Mouse (Mus musculus) CH12.LX (cell line): ENCODE measurements around the gene Stk10. TPM values are rescaled to one million over a fixed set of nuclear protein-coding genes. Genes with fewer than 3 reads are reported as not detected.

Experiments used
- DNase-seq: peaks from one replicate; pipeline ENCODE4 v3.0.0-alpha.2; 2013; ENCODE audit errors: extremely low read depth
- H3K27ac ChIP-seq: 2 replicates; pipeline ENCODE4 v1.5.1; 2012; ENCODE audit warnings: low read depth, mild to moderate bottlenecking, control low read depth, moderate library complexity; ENCODE audit not compliant: insufficient read depth
- H3K27me3 ChIP-seq: replicated peaks from 2 replicates; pipeline ENCODE3; 2012; ENCODE audit warnings: inconsistent platforms
- H3K36me3 ChIP-seq, 2 experiments: replicated peaks in 1 of 2; 2 replicates each; pipeline versions ENCODE3 to v1.6.1; 2012; ENCODE audit warnings: inconsistent platforms in 1 of 2, low read length in 1 of 2, mild to moderate bottlenecking in 1 of 2, mixed read lengths in 1 of 2, moderate library complexity in 1 of 2; ENCODE audit not compliant: control insufficient read depth in 1 of 2, insufficient read depth in 1 of 2
- H3K4me1 ChIP-seq, 2 experiments: 2 replicates each; pipeline ENCODE4 v1.6.1; 2012; ENCODE audit warnings: inconsistent platforms in 1 of 2, moderate library complexity in 1 of 2; ENCODE audit not compliant: insufficient read depth in 2 of 2, control insufficient read depth in 1 of 2
- H3K4me2 ChIP-seq: 2 replicates; pipeline ENCODE4 v1.6.1; 2012; ENCODE audit warnings: low read depth, mild to moderate bottlenecking, control low read depth; ENCODE audit not compliant: poor library complexity, insufficient read depth, severe bottlenecking
- H3K4me3 ChIP-seq, 3 experiments: fragments of 150-350 bp in 1 of 3; sonication (generic) in 1 of 3; replicated peaks in 1 of 3; 2 replicates each; pipeline versions ENCODE3 to v1.5.1; 2011 to 2012; ENCODE audit warnings: low read depth in 2 of 3, low read length in 2 of 3, mild to moderate bottlenecking in 2 of 3, moderate library complexity in 2 of 3, control low read depth in 1 of 3, improper control_type of control experiment in 1 of 3, inconsistent platforms in 1 of 3, mixed read lengths in 1 of 3; ENCODE audit not compliant: poor library complexity in 1 of 3
- H3K79me2 ChIP-seq: replicated peaks from 2 replicates; pipeline ENCODE4 v1.6.1; 2012; ENCODE audit warnings: mild to moderate bottlenecking, moderate library complexity; ENCODE audit not compliant: control insufficient read depth, poor library complexity, insufficient read depth, severe bottlenecking; ENCODE audit errors: extremely low read depth
- H3K9ac ChIP-seq: 2 replicates; pipeline ENCODE4 v1.6.1; 2012; ENCODE audit warnings: low read depth, mild to moderate bottlenecking, control low read depth, moderate library complexity; ENCODE audit not compliant: insufficient read depth
- H3K9me3 ChIP-seq: replicated peaks from 2 replicates; pipeline ENCODE3; 2012; ENCODE audit warnings: low read length, inconsistent platforms, mixed read lengths
- BHLHE40 ChIP-seq: IDR thresholded peaks from 2 replicates; pipeline ENCODE4 v1.6.1; 2011; ENCODE audit warnings: mild to moderate bottlenecking, low read depth, low read length, improper control_type of control experiment
- CTCF ChIP-seq, 2 experiments: IDR thresholded peaks in 1 of 2; conservative IDR thresholded peaks in 1 of 2; 2 replicates each; pipeline ENCODE4 v1.5.1; 2011 to 2012; ENCODE audit warnings: low read depth in 2 of 2, low read length in 2 of 2, improper control_type of control experiment in 1 of 2, inconsistent platforms in 1 of 2, mild to moderate bottlenecking in 1 of 2, moderate library complexity in 1 of 2
- E2F4 ChIP-seq: IDR thresholded peaks from 2 replicates; pipeline ENCODE4 v1.6.1; 2011; ENCODE audit warnings: low read depth, low read length, improper control_type of control experiment; ENCODE audit not compliant: insufficient replicate concordance
- ELF1 ChIP-seq: IDR thresholded peaks from 2 replicates; pipeline ENCODE4 v1.6.1; 2014; ENCODE audit warnings: low read depth, mild to moderate bottlenecking, inconsistent platforms, low read length, improper control_type of control experiment
- EP300 ChIP-seq: IDR thresholded peaks from 2 replicates; pipeline ENCODE4 v1.6.1; 2011; ENCODE audit warnings: low read length, improper control_type of control experiment
- GABPA ChIP-seq: IDR thresholded peaks from 2 replicates; pipeline ENCODE4 v1.6.1; 2012; ENCODE audit warnings: low read depth, low read length, improper control_type of control experiment, inconsistent platforms; ENCODE audit not compliant: insufficient replicate concordance
- JUN ChIP-seq: IDR thresholded peaks from 2 replicates; pipeline ENCODE4 v1.6.1; 2011; ENCODE audit warnings: low read depth, mild to moderate bottlenecking, low read length, improper control_type of control experiment, moderate library complexity; ENCODE audit not compliant: insufficient read depth
- JUND ChIP-seq: conservative IDR thresholded peaks from 2 replicates; pipeline ENCODE4 v1.6.1; 2011; ENCODE audit warnings: low read depth, low read length, improper control_type of control experiment
- KAT2A ChIP-seq: IDR thresholded peaks from 2 replicates; pipeline ENCODE4 v1.6.1; 2012; ENCODE audit warnings: low read length, improper control_type of control experiment, inconsistent platforms; ENCODE audit not compliant: insufficient replicate concordance
- MAFK ChIP-seq: IDR thresholded peaks from 2 replicates; pipeline ENCODE4 v1.6.1; 2011; ENCODE audit warnings: low read length, improper control_type of control experiment; ENCODE audit not compliant: insufficient replicate concordance
- MAZ ChIP-seq: IDR thresholded peaks from 2 replicates; pipeline ENCODE4 v1.6.1; 2012; ENCODE audit warnings: low read depth, mild to moderate bottlenecking, inconsistent platforms, low read length, improper control_type of control experiment, moderate library complexity
- MEF2A ChIP-seq: IDR thresholded peaks from 2 replicates; pipeline ENCODE4 v1.6.1; 2014; ENCODE audit warnings: low read depth, mild to moderate bottlenecking, inconsistent platforms, low read length, improper control_type of control experiment, borderline replicate concordance
- MXI1 ChIP-seq: IDR thresholded peaks from 2 replicates; pipeline ENCODE4 v1.6.1; 2011; ENCODE audit warnings: mild to moderate bottlenecking, low read depth, low read length, improper control_type of control experiment
- NELFE ChIP-seq: IDR thresholded peaks from 2 replicates; pipeline ENCODE4 v1.6.1; 2011; ENCODE audit warnings: low read depth, low read length, improper control_type of control experiment
- PAX5 ChIP-seq: IDR thresholded peaks from 2 replicates; pipeline ENCODE4 v1.6.1; 2012; ENCODE audit warnings: low read length, inconsistent platforms, mixed read lengths
- POLR2AphosphoS2 ChIP-seq: IDR thresholded peaks from 2 replicates; pipeline ENCODE4 v1.6.1; 2011; ENCODE audit warnings: low read depth, low read length, improper control_type of control experiment
- RAD21 ChIP-seq: IDR thresholded peaks from 2 replicates; pipeline ENCODE4 v1.6.1; 2011; ENCODE audit warnings: low read depth, mild to moderate bottlenecking, low read length, improper control_type of control experiment, moderate library complexity
- SMC3 ChIP-seq: IDR thresholded peaks from 2 replicates; pipeline ENCODE4 v1.6.1; 2011; ENCODE audit warnings: low read depth, low read length, improper control_type of control experiment
- TCF12 ChIP-seq: IDR thresholded peaks from 2 replicates; pipeline ENCODE4 v1.6.1; 2014; ENCODE audit warnings: low read depth, mild to moderate bottlenecking, inconsistent platforms, low read length, improper control_type of control experiment
- ZMIZ1 ChIP-seq: IDR thresholded peaks from 2 replicates; pipeline ENCODE4 v1.6.1; 2012; ENCODE audit warnings: low read depth, mild to moderate bottlenecking, inconsistent platforms, low read length, improper control_type of control experiment
- dilution Hi-C: fragments of 300-500 bp; cut with MboI; formaldehyde crosslinking; loops from 2 replicates; pipeline ENCODE4 v1.14.3; 2020; ENCODE audit warnings: low sequenced_read_pairs; ENCODE audit not compliant: extremely low pct_unique_long_range_greater_than_20kb, extremely low pct_ligation_motif_present
- in situ Hi-C: fragments of 300-500 bp; cut with MboI; formaldehyde crosslinking; loops from 3 replicates; pipeline ENCODE4 v1.14.3; 2019; ENCODE audit warnings: low sequenced_read_pairs, low pct_ligation_motif_present, low pct_unique_long_range_greater_than_20kb, mixed read lengths
- polyA plus RNA-seq: library from polyadenylated mRNA; unstranded; fragments of >175 nt; gene quantifications from 2 replicates; pipeline ENCODE4 v1.2.1, GENCODE M21; 2012; ENCODE audit warnings: low read depth; ENCODE audit not compliant: insufficient read length
- total RNA-seq, 2 experiments: library from RNA; depleted of rRNA; stranded (reverse); fragments of 300-350 nt in 1 of 2; fragments of >200 nt in 1 of 2; gene quantifications; 2 replicates each; pipeline ENCODE4 v1.2.3; 2012 to 2014

Stk10 gene
- total and polyA plus RNA-seq, 3 experiments = 20.0 to 40.3 (median 23.2) TPM

GRCm38 (mm10) chr11:32614463-32614862, 81.4 kb downstream of the Stk10 start:
- H3K27me3 ChIP-seq = no peaks in the 10 kb centered on the region
- peaks cover 6 to 18% of the 10 kb centered on the region in 2 experiments for H3K4me1 ChIP-seq
- no peaks in the 10 kb centered on the region for H3K9me3 ChIP-seq
- H3K4me3 ChIP-seq = no peak overlapping the region
- dilution Hi-C loops (no loop called here), in situ Hi-C loops (loop anchor here (25.0 kb wide), 1 partner anchor 523 kb away; the partner anchor contains the start of gene Fgf18)
- H3K27ac ChIP-seq = no peak overlapping the region
- TF ChIP-seq MAZ (no peak), ELF1 (no peak), MEF2A (no peak), SMC3 (no peak), MAFK (no peak), TCF12 (no peak), NELFE (no peak), POLR2AphosphoS2 (no peak), RAD21 (no peak), EP300 (no peak), ZMIZ1 (no peak), BHLHE40 (no peak), KAT2A (no peak)
- no peak overlapping the region for H3K9ac ChIP-seq
- H3K79me2 ChIP-seq = no peaks in the 10 kb centered on the region
- no peak overlapping the region for H3K4me2 ChIP-seq
- H3K36me3 ChIP-seq = peaks cover 60 to 87% of the 10 kb centered on the region in 2 experiments
- no peak for DNase-seq

- Histone ChIP-seq H3K79me2 (no peaks in the 10 kb centered on the region), H3K4me3 (no peak overlapping the region), H3K4me2 (no peak overlapping the region), H3K4me1 (peaks cover 7 to 26% of the 10 kb centered on the region in 2 experiments), H3K27ac (no peak overlapping the region), H3K36me3 (peaks cover 55 to 87% of the 10 kb centered on the region in 2 experiments), H3K9ac (no peak overlapping the region), H3K9me3 (no peaks in the 10 kb centered on the region), H3K27me3 (no peaks in the 10 kb centered on the region)
- DNase-seq = no peak
- no peak for TF ChIP-seq TCF12
- TF ChIP-seq E2F4 = no peak
- TF ChIP-seq POLR2AphosphoS2 = no peak
- dilution Hi-C loops = no loop called here
- in situ Hi-C loops = loop anchor here (25.0 kb wide), 1 partner anchor 522 kb away; the partner anchor contains the start of gene Fgf18
Observed at GRCm38 (mm10) chr11:32615561-32615960, 82.5 kb downstream of the Stk10 start.

- H3K36me3 ChIP-seq = peaks cover 53 to 87% of the 10 kb centered on the region in 2 experiments
- peaks cover 7 to 26% of the 10 kb centered on the region in 2 experiments for H3K4me1 ChIP-seq
- dilution Hi-C loops (no loop called here), in situ Hi-C loops (loop anchor here (25.0 kb wide), 1 partner anchor 521 kb away; the partner anchor contains the start of gene Fgf18)
- H3K4me3 ChIP-seq = no peak overlapping the region
- H3K27ac ChIP-seq = no peak overlapping the region
- H3K79me2 ChIP-seq = no peaks in the 10 kb centered on the region
- no peaks in the 10 kb centered on the region for H3K27me3 ChIP-seq
- H3K9me3 ChIP-seq = no peaks in the 10 kb centered on the region
- TF ChIP-seq CTCF (conservative IDR thresholded peaks at IDR 0.05 in 1 of 2, IDR thresholded peaks at IDR 0.05 in 1 of 2; ENCODE audit: low read depth in 2 of 2, low read length in 2 of 2) (no peak), EP300 (no peak), JUN (no peak), PAX5 (no peak), RAD21 (no peak), JUND (no peak), MXI1 (no peak), KAT2A (no peak), GABPA (no peak)
- H3K4me2 ChIP-seq = no peak overlapping the region
- H3K9ac ChIP-seq = no peak overlapping the region
- DNase-seq = no peak
Observed at GRCm38 (mm10) chr11:32616091-32616490, 83.0 kb downstream of the Stk10 start.
